Mouse (Mus musculus): ENCODE measurements around the gene Ndc80.
"Not testable (repeated sequence)": the region's sequence is repeated elsewhere in the genome, so short reads cannot be mapped to it uniquely, and the experiment has no call there.

Ndc80 gene

DNA sequence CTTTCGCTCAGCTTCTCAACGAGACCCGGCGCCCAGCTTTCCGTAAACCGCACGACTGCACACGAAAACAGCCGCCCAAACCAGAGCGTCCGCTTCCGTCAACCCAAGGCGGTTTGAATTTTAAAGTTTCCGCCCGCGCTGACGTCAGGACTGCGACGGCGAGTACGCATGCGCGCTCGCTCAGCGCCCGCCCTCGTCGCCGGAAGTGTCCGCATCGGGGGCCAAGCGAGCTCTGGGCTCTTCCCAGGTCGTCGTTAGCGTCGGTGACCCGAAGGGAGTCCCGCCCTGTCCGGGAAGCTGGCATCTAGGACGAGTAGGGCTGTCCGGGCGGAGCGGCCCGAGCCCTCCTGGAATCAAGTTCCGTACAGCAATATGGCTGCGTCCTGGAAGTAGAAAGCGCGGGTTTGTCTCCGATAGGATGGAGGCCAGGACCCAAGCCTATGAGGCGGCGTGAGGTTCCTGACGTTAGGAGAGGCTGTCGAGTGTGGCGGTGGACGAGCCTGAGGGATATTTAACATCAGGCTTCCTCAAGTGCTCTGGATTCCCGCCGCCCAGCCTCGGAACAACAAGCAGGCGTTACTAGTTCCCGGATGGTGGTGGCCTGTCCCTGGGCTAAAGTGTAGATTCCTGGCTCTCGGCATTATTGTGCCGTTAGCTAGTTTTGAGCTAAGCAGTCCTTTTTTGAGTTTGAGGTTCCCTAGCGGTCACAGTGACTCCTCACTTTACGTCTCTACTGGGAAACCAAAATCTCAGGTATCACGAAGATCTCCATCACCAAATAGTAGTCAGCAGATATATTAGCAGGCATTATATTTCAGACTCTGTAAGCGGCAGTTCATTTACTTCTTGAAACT lies at the start of gene Ndc80:
Ndc80 (minus strand) TSS at position 147 of the 854 bp plus-strand sequence.
- peak; percentile 74 for DNase-seq (ENCODE audit: low spot score)

- no peak for DNase-seq (ENCODE audit: low spot score)
Observed at GRCm38 (mm10) chr17:71561631-71562030, 35.0 kb upstream of the Ndc80 start.

GRCm38 (mm10) chr17:71552901-71553300 lies 26.2 kb upstream of the Ndc80 start:
- no peak for DNase-seq (ENCODE audit: low spot score)

DNA sequence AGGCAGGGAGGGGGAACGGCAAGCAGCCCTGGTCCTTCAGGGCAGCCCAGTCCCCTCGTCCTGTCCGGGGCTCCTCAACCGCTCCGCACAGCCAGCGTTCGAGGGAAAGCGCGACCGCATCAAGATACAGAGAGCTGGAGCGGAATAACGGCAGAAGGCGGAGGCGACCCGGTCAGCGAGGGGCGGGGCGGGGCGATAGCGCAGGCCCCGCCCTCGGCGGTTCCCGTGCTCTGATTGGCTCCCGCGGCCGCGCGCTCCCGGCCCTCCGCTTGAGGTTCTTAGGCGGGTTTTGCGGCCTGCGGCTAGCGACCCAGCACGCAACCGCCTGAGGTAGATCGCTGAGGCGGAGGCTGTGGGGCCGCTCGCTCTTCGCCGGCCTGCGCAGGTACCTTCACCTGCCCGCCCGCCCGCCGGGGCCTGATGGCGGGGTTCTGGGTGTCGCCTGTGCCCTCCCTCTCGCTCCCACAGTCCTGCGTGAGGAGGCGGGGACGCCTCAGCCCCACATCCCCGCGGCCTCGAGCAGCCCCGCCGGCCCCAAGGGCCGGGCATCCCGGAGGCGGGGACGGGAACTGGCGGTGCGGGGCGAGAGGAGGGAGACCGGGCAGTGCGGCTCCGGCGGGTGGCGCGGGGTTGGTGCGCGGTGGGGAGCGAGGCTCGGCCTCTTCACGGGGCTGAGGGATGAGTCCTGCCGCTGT lies 25.2 kb upstream of the Ndc80 start, which contains the start of gene Spdya:
Spdya (plus strand) TSS at position 305 of the 695 bp plus-strand sequence.
- DNase-seq (ENCODE audit: low spot score) = peak; percentile 54

- no peak for DNase-seq (ENCODE audit: low spot score)
Observed at GRCm38 (mm10) chr17:71551350-71551749, 24.7 kb upstream of the Ndc80 start.

DNA sequence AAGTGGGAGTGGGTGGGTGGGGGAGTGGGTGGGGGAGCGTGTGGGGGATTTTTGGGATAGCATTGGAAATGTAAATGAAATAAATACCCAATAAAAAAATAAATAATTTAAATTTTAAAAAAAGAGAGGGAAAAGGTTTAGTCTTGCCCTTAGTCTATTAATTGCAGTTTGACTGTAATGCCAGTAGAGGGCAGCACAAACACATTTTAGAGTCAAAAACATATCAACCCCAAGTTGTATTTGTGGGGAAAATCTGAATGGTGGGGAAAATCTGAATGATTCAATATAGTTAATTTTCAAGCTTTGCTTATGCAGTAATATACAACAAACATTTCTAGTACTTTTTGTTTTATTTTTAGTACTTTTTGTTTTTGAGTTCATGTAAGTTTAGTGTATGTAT lies 21.9 kb upstream of the Ndc80 start:
- no peak for DNase-seq (ENCODE audit: low spot score)

DNA sequence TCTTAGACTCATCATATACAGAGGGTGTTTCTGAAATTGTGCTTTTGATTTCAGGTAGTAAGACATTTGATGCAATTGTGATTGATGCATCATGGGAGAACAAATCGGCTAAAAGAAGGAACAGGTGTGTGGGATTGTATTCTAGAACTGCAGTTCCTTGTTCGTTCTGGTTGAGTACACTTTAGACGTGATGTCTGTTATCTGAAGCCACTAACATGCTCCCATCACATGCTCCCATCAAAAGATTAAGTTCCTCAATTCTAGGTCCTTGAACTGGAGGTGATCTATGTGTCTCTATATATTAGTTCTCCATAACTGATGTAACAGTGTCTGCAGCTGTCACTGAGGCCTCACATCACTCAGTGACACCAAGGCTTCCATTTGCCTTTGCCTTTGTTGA lies 10.5 kb upstream of the Ndc80 start:
- no peak for DNase-seq (ENCODE audit: low spot score)

DNA sequence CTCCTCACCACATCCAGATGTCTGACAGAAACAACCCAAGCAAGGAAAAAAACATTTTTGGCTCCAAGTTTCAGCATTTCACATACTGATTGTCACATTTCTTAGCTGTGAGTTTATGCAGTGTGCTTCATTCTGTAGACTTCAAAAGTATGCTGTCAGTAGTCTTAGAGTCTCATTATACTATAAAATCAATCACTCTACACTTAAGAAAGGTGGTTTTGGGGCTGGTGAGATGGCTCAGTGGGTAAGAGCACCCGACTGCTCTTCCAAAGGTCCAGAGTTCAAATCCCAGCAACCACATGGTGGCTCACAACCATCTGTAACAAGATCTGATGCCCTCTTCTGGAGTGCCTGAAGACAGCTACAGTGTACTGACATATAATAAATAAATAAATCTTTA lies 8.9 kb upstream of the Ndc80 start:
- not testable (repeated sequence) for DNase-seq (ENCODE audit: low spot score)

- DNase-seq (ENCODE audit: low spot score) = no peak
Observed at GRCm38 (mm10) chr17:71528042-71528441, 1.4 kb upstream of the Ndc80 start.

GRCm38 (mm10) chr17:71526302-71526708 lies 352 bp downstream of the Ndc80 start:
- no peak for DNase-seq (ENCODE audit: low spot score)

GRCm38 (mm10) chr17:71510297-71510696 lies 16.4 kb downstream of the Ndc80 start:
- DNase-seq (ENCODE audit: low spot score) = no peak

DNA sequence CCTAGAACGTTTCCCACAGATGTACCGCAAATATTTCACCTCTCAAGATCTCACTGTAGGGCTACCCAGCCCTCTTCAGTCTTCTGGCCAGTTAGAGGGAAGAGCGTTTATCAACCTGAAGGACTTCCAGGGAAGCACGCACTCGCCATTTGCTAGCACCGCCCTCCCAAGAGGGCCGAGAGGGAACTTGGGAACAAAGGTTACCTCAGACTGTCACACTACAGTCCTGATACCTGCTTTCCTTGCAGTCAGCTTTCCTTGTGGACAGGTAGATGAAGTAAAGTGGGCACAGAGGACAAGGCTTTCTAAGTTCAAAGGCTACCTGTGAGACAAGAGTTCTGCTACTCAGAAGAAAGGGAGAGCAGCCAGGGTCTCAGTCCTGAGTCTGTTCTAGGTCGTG lies 19.8 kb downstream of the Ndc80 start:
- DNase-seq (ENCODE audit: low spot score) = no peak

DNA sequence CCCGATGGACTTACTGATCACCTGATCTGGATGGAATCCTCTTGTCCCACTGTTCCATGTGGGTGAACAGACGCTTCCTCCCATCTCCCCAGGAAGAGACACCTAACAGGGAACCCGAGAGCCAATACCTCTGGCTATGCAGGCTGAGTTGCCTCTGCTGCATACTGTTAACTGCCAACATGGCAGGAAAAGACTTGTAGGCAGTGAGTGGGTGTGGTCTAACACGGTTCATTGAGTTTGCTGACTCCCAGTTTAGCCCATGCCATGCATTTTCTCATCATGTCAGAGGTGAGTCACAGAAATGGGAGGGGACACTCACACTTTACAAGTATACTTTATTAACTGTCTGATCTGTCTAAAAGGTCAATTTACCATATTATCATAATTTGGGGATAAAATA lies 30.9 kb downstream of the Ndc80 start:
- DNase-seq (ENCODE audit: low spot score) = no peak

- no peak for DNase-seq (ENCODE audit: low spot score)
Observed at GRCm38 (mm10) chr17:71491332-71491686, 35.3 kb downstream of the Ndc80 start.

- DNase-seq (ENCODE audit: low spot score) = no peak
Observed at GRCm38 (mm10) chr17:71490666-71491331, 35.9 kb downstream of the Ndc80 start.

DNA sequence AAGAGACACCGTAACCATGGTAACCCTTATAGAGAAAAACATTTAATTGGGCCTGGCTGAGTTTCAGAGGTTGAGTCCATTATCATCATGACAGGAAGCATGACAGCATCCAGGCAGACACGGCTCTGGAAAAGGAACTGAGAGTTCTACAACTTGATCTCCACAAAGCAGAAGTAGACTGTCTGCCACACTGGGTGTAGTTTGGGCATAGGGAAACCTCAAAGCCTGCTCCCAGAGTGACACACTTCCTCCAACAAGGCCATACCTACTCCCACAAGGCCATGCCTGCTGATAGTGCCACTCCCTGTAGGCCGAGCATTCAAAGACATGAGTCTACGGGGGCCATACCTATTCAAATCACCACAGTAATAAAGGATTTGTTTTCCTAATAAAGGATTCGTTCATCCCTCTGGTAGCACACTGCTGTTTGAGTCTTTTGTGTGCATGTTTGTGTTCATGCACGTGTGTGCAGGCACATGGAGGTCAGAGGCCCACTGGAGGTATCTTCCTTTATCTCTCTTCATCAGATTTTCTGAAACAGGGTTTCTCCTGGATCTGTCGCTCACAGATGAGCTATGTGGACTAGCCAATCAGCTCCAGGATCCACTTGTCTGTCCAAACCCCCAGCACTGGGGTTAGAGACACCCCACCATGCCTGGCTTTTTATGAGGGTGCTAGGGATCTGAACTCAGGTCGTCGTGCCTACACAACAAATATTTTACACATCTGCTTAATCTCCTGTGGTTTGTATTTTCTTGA lies 36.8 kb downstream of the Ndc80 start:
- no peak for DNase-seq (ENCODE audit: low spot score)

DNA sequence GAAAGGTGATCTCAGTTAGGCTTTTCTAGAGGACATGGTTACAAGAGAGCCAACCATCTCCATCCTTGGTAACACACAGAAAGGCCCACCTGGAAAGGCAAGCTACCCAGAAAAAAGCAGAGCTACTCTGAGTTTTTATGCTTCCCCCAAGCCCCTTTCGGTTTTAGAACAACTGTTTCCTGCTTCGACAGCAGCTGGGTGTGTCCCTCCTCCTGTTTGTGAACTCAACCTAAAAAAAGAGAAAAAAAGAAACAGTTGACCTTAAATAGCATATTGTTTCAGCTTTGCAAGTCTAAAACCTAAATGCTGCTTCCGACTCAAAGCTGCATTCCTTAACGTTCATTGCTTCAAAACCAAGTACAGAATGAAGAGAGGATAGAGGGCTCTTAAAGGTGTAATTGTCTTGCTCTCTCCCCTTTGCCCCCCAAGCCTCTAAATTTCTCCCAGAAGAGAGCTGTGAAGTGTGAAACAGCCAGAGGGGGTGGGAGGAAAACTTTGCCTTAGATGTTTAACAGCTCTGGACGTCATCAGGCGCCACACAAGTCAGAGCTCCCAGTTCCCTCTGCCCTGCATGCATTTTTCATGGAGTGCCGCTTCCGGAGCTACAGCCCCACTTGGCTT lies 40.3 kb downstream of the Ndc80 start:
- DNase-seq (ENCODE audit: low spot score) = no peak

DNA sequence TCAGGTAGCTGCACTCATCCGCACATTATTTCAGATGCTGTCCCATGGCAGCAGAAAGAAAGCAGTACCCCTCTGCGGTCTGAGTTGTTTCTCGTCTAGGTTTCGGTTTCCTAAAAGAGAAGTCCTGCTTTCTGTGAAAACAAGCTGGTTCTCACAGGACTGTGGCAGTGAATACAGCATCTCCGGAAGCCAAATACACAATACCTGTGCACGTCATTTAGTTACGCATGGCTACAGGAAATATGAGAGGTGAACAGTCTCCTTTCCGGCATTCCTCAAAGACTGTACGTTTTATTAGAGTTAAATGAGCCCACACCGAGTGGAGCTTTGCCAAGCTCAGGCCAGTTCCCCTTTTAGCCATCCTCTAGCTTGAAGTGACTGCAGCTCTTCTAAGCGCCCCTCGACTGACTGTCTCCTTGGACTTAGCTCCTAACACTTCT lies 40.8 kb downstream of the Ndc80 start:
- peak; percentile 33 for DNase-seq (ENCODE audit: low spot score)

DNA sequence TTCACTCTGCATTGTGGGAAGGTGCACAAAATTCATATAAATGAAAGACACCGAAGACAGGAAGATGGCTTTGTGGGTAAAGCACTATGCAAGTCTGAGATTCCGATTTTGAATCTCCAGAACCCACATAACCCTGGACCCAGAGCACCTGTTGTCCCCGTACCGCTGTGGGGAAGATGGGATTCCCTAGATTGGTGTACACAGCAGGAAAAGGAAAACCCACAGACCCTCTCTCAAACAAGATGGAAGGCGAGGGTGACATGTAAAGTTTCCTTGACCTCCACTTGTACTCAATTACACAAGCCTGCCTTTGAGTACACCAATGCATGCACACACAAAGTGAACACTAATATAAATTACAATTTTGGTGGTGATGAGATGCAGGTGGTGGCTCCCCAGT lies 41.9 kb downstream of the Ndc80 start:
- no peak for DNase-seq (ENCODE audit: low spot score)

- DNase-seq (ENCODE audit: low spot score) = no peak
Observed at GRCm38 (mm10) chr17:71483418-71484060, 43.1 kb downstream of the Ndc80 start.

DNA sequence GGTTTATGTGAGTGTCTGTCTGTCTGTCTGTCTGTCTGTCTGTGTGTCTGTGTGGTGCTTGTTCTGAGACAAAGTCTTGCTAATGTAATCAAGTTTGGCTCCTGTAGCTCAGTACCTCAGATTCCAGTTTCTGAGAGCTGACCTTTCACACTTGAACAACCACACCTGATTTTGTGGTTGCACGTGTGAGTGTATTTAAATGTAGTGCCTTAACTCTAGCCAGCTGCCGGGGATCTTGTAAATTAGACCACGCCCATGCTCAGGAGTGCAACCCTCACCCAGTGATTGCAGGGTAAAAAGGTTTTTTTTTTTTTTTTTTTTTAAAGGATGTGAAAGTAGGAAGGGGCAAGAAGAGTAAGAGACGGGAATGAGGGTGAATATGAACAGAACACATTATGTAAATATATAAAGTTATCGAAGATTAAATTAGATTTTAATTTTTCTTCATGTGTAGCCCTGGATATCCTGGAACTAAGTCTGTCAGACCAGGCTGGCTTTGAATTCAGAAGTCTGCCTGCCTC lies 47.2 kb downstream of the Ndc80 start:
- DNase-seq (ENCODE audit: low spot score) = no peak

Measured in layer of hippocampus, adult 9-10 months (tissue).